Mouse (Mus musculus) neural tube, embryonic 10.5 days (tissue): ENCODE measurements around the gene Zfp362.

Source experiments
- DNase-seq: peaks from one replicate; pipeline ENCODE4 v3.0.0-alpha.2; 2017; ENCODE audit warnings: low spot score; ENCODE audit errors: extremely low spot score

The Zfp362 gene

GRCm38 (mm10) chr4:128730271-128730670, 75.6 kb downstream of the Zfp362 start:
- DNase-seq, result no peak

- no peak for DNase-seq
Observed at GRCm38 (mm10) chr4:128729709-128730037, 76.2 kb downstream of the Zfp362 start.

GRCm38 (mm10) chr4:128729033-128729708, 76.7 kb downstream of the Zfp362 start:
- DNase-seq, result no peak

- DNase-seq, result no peak
Observed at GRCm38 (mm10) chr4:128728431-128728851, 77.4 kb downstream of the Zfp362 start.

- DNase-seq, result peak; percentile 65
Observed at GRCm38 (mm10) chr4:128727721-128728430, 78.0 kb downstream of the Zfp362 start.

GRCm38 (mm10) chr4:128727019-128727720, 78.7 kb downstream of the Zfp362 start:
- peak; percentile 79 for DNase-seq

- DNase-seq, result no peak
Observed at GRCm38 (mm10) chr4:128724059-128724458, 81.8 kb downstream of the Zfp362 start.

- DNase-seq, result no peak
Observed at GRCm38 (mm10) chr4:128723431-128723830, 82.4 kb downstream of the Zfp362 start.
